Mouse (Mus musculus) heart, embryonic 14.5 days (tissue): ENCODE measurements around the gene Ripor3. TPM values are rescaled to one million over a fixed set of nuclear protein-coding genes. Genes with fewer than 3 reads are reported as not detected.
A peak's percentile ranks its signal among the peaks of the same experiment; 100 is the strongest.

Experiments used
- ATAC-seq: fragments of 200-750 bp; cut with Nextera tagmentation; 2 replicates; pipeline ENCODE4 v1.8.0; 2017; ENCODE audit warnings: low read depth, moderate TSS enrichment; ENCODE audit not compliant: insufficient number of reproducible peaks, insufficient read depth, low FRiP score
- H3K27ac ChIP-seq, 2 experiments: fragments of 200-500 bp in 1 of 2; fragments of 300-500 bp in 1 of 2; sonication (generic) in 1 of 2; replicated peaks in 1 of 2; 2 replicates each; pipeline ENCODE4 v1.5.1; 2012 to 2014; ENCODE audit warnings: low read depth in 2 of 2, low read length in 2 of 2, control low read depth in 1 of 2, mild to moderate bottlenecking in 1 of 2, mixed read lengths in 1 of 2; ENCODE audit not compliant: control insufficient read depth in 1 of 2, insufficient read depth in 1 of 2
- H3K27me3 ChIP-seq: fragments of 300-500 bp; sonication (generic); 2 replicates; pipeline ENCODE4 v1.6.1; 2014; ENCODE audit warnings: mild to moderate bottlenecking, low read length, control low read depth; ENCODE audit not compliant: control insufficient read depth, insufficient read depth
- H3K36me3 ChIP-seq: fragments of 300-500 bp; sonication (generic); 2 replicates; pipeline ENCODE4 v1.6.1; 2014; ENCODE audit warnings: mild to moderate bottlenecking, control low read depth, low read length, mixed read lengths; ENCODE audit not compliant: control insufficient read depth, insufficient read depth
- H3K4me1 ChIP-seq, 2 experiments: fragments of 200-500 bp in 1 of 2; fragments of 300-500 bp in 1 of 2; sonication (generic) in 1 of 2; 2 replicates each; pipeline ENCODE4 v1.6.1; 2012 to 2014; ENCODE audit warnings: low read length in 2 of 2, control low read depth in 1 of 2, mixed read lengths in 1 of 2; ENCODE audit not compliant: control insufficient read depth in 2 of 2, insufficient read depth in 2 of 2
- H3K4me2 ChIP-seq: fragments of 300-500 bp; sonication (generic); 2 replicates; pipeline ENCODE4 v1.6.1; 2014; ENCODE audit warnings: mild to moderate bottlenecking, low read length
- H3K4me3 ChIP-seq, 2 experiments: fragments of 200-500 bp in 1 of 2; fragments of 300-500 bp in 1 of 2; sonication (generic) in 1 of 2; 2 replicates each; pipeline ENCODE4 v1.5.1; 2012 to 2014; ENCODE audit warnings: low read length in 2 of 2, mild to moderate bottlenecking in 2 of 2, control low read depth in 1 of 2, low read depth in 1 of 2, moderate library complexity in 1 of 2; ENCODE audit not compliant: control insufficient read depth in 1 of 2, insufficient read depth in 1 of 2
- H3K9ac ChIP-seq: fragments of 300-500 bp; sonication (generic); 2 replicates; pipeline ENCODE4 v1.6.1; 2014; ENCODE audit warnings: mild to moderate bottlenecking, low read length
- H3K9me3 ChIP-seq: fragments of 300-500 bp; sonication (generic); 2 replicates; pipeline ENCODE4 v1.6.1; 2016; ENCODE audit warnings: low read length, control low read depth; ENCODE audit not compliant: control insufficient read depth
- WGBS: fragments of 180-500 bp; shearing (Covaris S2); extraction: QIAGEN DNeasy Blood & Tissue Kit; methylation state at CpG from one replicate; pipeline ENCODE4 v1.1.7; 2014; 5-methylcytosine and 5-hydroxymethylcytosine counted together
- polyA plus RNA-seq: library from polyadenylated mRNA; unstranded; fragments of >200 nt; fragmentation: Nextera tagmentation; extraction: Ambion mirVana; gene quantifications from 2 replicates; pipeline ENCODE4 v1.2.1, GENCODE M21; 2014

Ripor3 gene
- polyA plus RNA-seq, 1 experiment from 2014 or later = 1.00 TPM

DNA sequence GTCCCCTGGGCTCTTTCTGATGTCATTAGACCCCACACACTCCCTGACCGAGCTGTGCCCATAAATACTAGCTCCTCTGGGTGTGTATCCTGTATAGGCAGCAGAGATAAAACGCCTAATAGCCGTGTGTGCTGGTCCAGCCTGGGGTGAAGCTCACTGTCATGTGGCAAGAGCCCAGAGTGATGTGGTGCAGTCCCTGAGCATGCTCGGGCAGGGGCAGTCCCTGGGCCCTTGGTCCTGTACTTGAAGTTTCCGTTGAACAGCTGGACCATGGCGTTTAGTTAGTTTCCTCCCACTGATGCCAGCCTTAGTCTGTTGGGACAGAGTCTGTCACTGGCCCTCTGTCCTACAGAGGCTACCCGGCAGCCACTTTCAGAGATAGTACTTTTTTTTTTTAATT, 55.5 kb downstream of the Ripor3 start:
- no peaks in the 10 kb centered on the region for H3K9me3 ChIP-seq
- H3K9ac ChIP-seq = no peak overlapping the region
- no peak overlapping the region for H3K27ac ChIP-seq
- no peaks in the 10 kb centered on the region for H3K36me3 ChIP-seq
- 64% methylated on average over 7 of the region's 7 CpGs for WGBS
- no peaks in the 10 kb centered on the region for H3K27me3 ChIP-seq
- H3K4me2 ChIP-seq = no peak overlapping the region
- H3K4me1 ChIP-seq = peaks cover 20 to 42% of the 10 kb centered on the region in 2 experiments
- no peak for ATAC-seq
- no peak overlapping the region for H3K4me3 ChIP-seq

- H3K4me3 ChIP-seq = no peak overlapping the region
- no peaks in the 10 kb centered on the region for H3K27me3 ChIP-seq
- H3K36me3 ChIP-seq = no peaks in the 10 kb centered on the region
- WGBS = 74% methylated on average over 10 of the region's 10 CpGs
- no peak overlapping the region for H3K9ac ChIP-seq
- ATAC-seq = no peak
- H3K4me2 ChIP-seq = no peak overlapping the region
- H3K27ac ChIP-seq = no peak overlapping the region
- no peaks in the 10 kb centered on the region for H3K9me3 ChIP-seq
- H3K4me1 ChIP-seq = peaks cover 20 to 42% of the 10 kb centered on the region in 2 experiments
Observed at GRCm38 (mm10) chr2:167953819-167954218, 56.6 kb downstream of the Ripor3 start.

DNA sequence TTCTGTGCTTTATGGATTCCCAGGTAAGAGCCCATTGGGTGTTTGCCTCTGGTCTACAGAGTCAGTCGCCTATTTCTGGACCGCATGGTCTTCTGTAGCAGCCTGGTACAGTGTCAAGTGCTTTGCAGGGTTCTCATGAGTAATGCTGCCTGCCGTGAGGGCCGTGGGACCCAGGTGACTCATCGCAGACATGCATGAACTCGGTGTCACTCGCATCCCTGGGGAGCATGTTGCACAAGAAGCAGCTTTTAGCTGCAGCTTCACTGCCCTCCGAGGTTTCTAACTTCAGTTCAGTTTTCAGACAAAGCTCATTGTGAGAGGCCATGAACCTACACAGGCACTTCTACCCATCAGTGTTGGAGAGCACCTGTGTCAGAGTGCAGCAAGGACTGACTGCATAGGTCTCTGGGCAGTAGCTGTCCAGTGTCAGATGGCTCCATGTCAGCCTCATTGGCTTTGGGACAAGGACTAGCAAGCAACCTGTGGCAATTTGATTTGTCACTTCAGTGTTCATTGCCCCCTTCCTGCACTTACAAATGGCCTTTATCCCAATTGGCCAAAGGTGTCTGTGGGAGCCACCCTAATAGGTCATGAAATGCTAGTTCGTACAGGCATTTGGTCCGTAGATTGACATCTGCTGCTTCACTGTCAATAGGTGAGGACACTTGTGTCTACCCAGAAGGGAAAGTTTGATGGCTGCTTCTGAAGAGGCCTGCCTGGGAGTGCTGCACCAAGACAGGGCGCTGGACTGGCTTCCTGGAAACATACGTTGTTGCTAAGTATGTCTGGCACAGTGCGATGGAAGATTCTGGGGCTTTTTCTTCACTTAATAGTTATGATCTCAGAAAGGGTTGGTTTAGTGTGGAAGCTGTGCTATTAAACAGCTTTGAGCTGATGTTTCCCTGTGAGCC, 58.9 kb downstream of the Ripor3 start:
- H3K4me2 ChIP-seq = no peak overlapping the region
- no peaks in the 10 kb centered on the region for H3K36me3 ChIP-seq
- no peak overlapping the region for H3K9ac ChIP-seq
- H3K4me3 ChIP-seq = no peak overlapping the region
- 74% methylated on average over 13 of the region's 13 CpGs for WGBS
- H3K4me1 ChIP-seq = peaks cover 23 to 37% of the 10 kb centered on the region in 2 experiments
- H3K27me3 ChIP-seq = no peaks in the 10 kb centered on the region
- H3K9me3 ChIP-seq = no peaks in the 10 kb centered on the region
- no peak overlapping the region for H3K27ac ChIP-seq
- no peak for ATAC-seq

- Histone ChIP-seq H3K4me2 (no peak overlapping the region), H3K4me3 (no peak overlapping the region), H3K27me3 (no peaks in the 10 kb centered on the region), H3K27ac (no peak overlapping the region), H3K9me3 (no peaks in the 10 kb centered on the region), H3K36me3 (no peaks in the 10 kb centered on the region), H3K9ac (no peak overlapping the region), H3K4me1 (peaks cover 23 to 33% of the 10 kb centered on the region in 2 experiments)
- ATAC-seq = no peak
- WGBS = 83% methylated on average over 6 of the region's 6 CpGs
Observed at GRCm38 (mm10) chr2:167950681-167951080, 59.7 kb downstream of the Ripor3 start.

DNA sequence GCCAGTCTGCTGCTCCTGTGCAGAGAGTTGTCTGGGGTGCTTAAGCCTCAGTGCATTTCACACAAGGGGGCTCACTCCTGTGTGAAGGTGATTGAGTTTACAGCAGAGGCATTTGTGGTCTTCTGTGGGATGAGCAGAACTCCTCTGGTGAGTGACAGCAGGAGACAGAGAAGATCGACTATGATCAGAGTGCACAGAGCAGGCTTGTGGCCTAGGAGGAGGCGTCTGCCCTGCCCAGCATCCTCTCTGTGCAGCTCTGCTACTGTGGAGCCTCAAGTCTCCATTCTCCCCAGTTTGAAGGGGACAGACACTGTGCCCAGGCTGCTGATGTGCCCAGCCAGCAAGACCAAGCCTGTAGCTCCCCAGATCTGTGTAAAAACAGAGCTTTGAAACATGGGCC, 60.6 kb downstream of the Ripor3 start:
- H3K4me1 ChIP-seq = peaks cover 23 to 33% of the 10 kb centered on the region in 2 experiments
- H3K27me3 ChIP-seq = no peaks in the 10 kb centered on the region
- WGBS = 66% methylated on average over 2 of the region's 2 CpGs
- peak overlapping the region; percentile 4 to 42; a peak in 2 of 4 replicates for H3K27ac ChIP-seq
- no peaks in the 10 kb centered on the region for H3K36me3 ChIP-seq
- no peak overlapping the region for H3K4me3 ChIP-seq
- H3K4me2 ChIP-seq = no peak overlapping the region
- no peaks in the 10 kb centered on the region for H3K9me3 ChIP-seq
- H3K9ac ChIP-seq = no peak overlapping the region
- ATAC-seq = no peak

GRCm38 (mm10) chr2:167949250-167949649, 61.2 kb downstream of the Ripor3 start:
- H3K27me3 ChIP-seq = no peaks in the 10 kb centered on the region
- 50% methylated on average over 6 of the region's 6 CpGs for WGBS
- peaks cover 23 to 35% of the 10 kb centered on the region in 2 experiments for H3K4me1 ChIP-seq
- H3K4me3 ChIP-seq = no peak overlapping the region
- H3K9me3 ChIP-seq = no peaks in the 10 kb centered on the region
- H3K9ac ChIP-seq = no peak overlapping the region
- peak overlapping the region; percentile 4 to 42 for H3K27ac ChIP-seq
- no peaks in the 10 kb centered on the region for H3K36me3 ChIP-seq
- no peak for ATAC-seq
- H3K4me2 ChIP-seq = no peak overlapping the region

DNA sequence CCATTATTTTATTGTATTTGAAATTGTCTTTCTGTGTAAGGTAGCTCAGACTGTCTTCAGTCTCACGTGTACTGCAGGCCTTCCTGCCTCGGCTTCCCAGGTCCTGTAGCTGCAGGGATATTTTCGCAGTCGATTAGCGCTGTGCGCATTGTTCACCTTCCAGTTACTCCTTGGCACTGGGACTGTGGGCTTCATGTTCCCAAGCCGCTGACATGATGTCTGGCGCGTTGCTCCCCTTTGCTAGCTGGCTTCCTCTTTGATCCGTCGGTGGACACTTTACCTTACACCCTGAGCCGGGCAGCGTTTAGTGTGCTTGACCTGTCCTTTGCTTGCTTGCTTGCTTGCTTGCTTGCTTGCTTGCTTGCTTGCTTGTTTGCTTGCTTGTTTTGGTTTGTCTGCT, 61.9 kb downstream of the Ripor3 start:
- Histone ChIP-seq H3K9ac (no peak overlapping the region), H3K4me2 (no peak overlapping the region), H3K4me1 (peaks cover 22 to 41% of the 10 kb centered on the region in 2 experiments), H3K27me3 (no peaks in the 10 kb centered on the region), H3K4me3 (no peak overlapping the region), H3K36me3 (no peaks in the 10 kb centered on the region), H3K9me3 (no peaks in the 10 kb centered on the region), H3K27ac (peak overlapping the region in 1 of 2 experiments; percentile 4; a peak in 1 of 4 replicates)
- 69% methylated on average over 13 of the region's 13 CpGs for WGBS
- ATAC-seq = no peak
